Mouse (Mus musculus) hindbrain, embryonic 16.5 days (tissue): ENCODE data around the gene Ggps1. TPM values are rescaled to one million over a fixed set of nuclear protein-coding genes. Genes with fewer than 3 reads are reported as not detected.
A peak's percentile ranks its signal among the peaks of the same experiment; 100 is the strongest.

Experiments used
- ATAC-seq: fragments of 200-750 bp; cut with Nextera tagmentation; 2 replicates; pipeline ENCODE4 v1.8.0; 2017; ENCODE audit warnings: moderate TSS enrichment, moderate library complexity
- H3K27ac ChIP-seq: fragments of 300-500 bp; sonication (generic); 2 replicates; pipeline ENCODE4 v1.5.1; 2014; ENCODE audit warnings: low read depth, mild to moderate bottlenecking, control low read depth, low read length, moderate library complexity
- H3K27me3 ChIP-seq: fragments of 300-500 bp; sonication (generic); replicated peaks from 2 replicates; pipeline ENCODE4 v1.6.1; 2014; ENCODE audit warnings: low read length; ENCODE audit not compliant: control insufficient read depth, insufficient read depth
- H3K36me3 ChIP-seq: fragments of 300-500 bp; sonication (generic); 2 replicates; pipeline ENCODE4 v1.6.1; 2014; ENCODE audit warnings: mild to moderate bottlenecking, low read length, moderate library complexity, mixed read lengths; ENCODE audit not compliant: control insufficient read depth, insufficient read depth
- H3K4me1 ChIP-seq: fragments of 300-500 bp; sonication (generic); 2 replicates; pipeline ENCODE4 v1.6.1; 2014; ENCODE audit warnings: low read depth, low read length; ENCODE audit not compliant: control insufficient read depth, insufficient read depth
- H3K4me2 ChIP-seq: fragments of 300-500 bp; sonication (generic); 2 replicates; pipeline ENCODE4 v1.6.1; 2014; ENCODE audit warnings: mild to moderate bottlenecking, low read length, control low read depth, moderate library complexity
- H3K4me3 ChIP-seq: fragments of 300-500 bp; sonication (generic); 2 replicates; pipeline ENCODE4 v1.5.1; 2014; ENCODE audit warnings: mild to moderate bottlenecking, low read length, control low read depth, moderate library complexity
- H3K9ac ChIP-seq: fragments of 300-500 bp; sonication (generic); 2 replicates; pipeline ENCODE4 v1.6.1; 2014; ENCODE audit warnings: low read depth, mild to moderate bottlenecking, control low read depth, low read length, moderate library complexity
- H3K9me3 ChIP-seq: fragments of 300-500 bp; sonication (generic); 2 replicates; pipeline ENCODE4 v1.6.1; 2014; ENCODE audit warnings: mild to moderate bottlenecking, low read length, moderate library complexity; ENCODE audit not compliant: control insufficient read depth
- WGBS: fragments of 180-500 bp; shearing (Covaris S2); extraction: QIAGEN DNeasy Blood & Tissue Kit; methylation state at CpG from one replicate; pipeline ENCODE4 v1.1.7; 2014; 5-methylcytosine and 5-hydroxymethylcytosine counted together
- polyA plus RNA-seq: library from polyadenylated mRNA; unstranded; fragments of >200 nt; fragmentation: Nextera tagmentation; extraction: Ambion mirVana; gene quantifications from 2 replicates; pipeline ENCODE4 v1.2.1, GENCODE M21; 2015

The Ggps1 gene
- polyA plus RNA-seq, 1 experiment from 2014 or later, result 73.7 TPM

DNA sequence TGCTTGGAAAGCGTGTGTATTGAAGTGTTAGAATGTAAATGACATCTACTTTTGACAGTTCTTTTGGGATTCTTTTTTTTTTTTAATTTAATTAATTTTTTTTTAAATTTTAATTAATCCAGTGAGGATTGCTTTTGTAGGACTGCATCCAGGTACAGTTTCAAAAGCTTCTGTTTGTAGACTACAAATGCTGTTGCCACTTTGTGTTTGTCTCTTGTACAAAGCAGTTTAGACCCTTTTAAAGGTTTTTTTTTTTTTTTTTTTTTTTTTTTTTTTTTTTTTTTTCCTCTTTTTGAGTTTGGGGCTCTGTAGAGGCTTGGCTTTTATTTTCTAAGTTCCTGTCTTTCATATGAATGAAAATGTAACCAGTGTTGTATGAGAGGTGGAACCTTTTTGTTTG is 2.4 kb upstream of the Ggps1 start:
- WGBS, result 67% methylated on average over 1 of the region's 1 CpGs
- H3K27ac ChIP-seq, result no peak overlapping the region
- H3K9me3 ChIP-seq, result no peaks in the 10 kb centered on the region
- no peaks in the 10 kb centered on the region for H3K36me3 ChIP-seq
- no peak overlapping the region for H3K4me3 ChIP-seq
- no peak overlapping the region for H3K4me2 ChIP-seq
- no peak overlapping the region for H3K9ac ChIP-seq
- no peaks in the 10 kb centered on the region for H3K27me3 ChIP-seq
- no peak for ATAC-seq
- H3K4me1 ChIP-seq, result peaks cover 28% of the 10 kb centered on the region

DNA sequence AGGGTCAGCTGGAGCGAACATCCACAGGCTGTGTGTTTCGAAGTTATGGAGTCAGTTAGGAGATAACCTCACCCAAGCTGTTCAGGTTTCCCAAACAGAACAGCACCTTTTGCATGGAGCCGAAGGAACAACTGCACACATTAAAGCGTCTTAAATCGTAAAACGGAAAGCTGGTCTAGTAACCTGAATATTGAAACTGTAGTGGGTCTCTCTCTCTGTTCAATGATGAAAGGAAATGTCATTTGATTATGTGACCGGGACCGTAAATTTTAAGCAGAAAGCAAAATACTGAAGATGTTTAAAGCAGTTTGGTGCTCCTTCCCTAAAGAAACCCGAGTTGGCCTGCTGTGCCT is 1.7 kb upstream of the Ggps1 start:
- H3K4me2 ChIP-seq, result peak overlapping the region; percentile 74
- no peaks in the 10 kb centered on the region for H3K36me3 ChIP-seq
- H3K4me3 ChIP-seq, result peak overlapping the region; percentile 99
- H3K4me1 ChIP-seq, result peaks cover 29% of the 10 kb centered on the region
- H3K9me3 ChIP-seq, result no peaks in the 10 kb centered on the region
- peak overlapping the region; percentile 98 for H3K9ac ChIP-seq
- H3K27me3 ChIP-seq, result no peaks in the 10 kb centered on the region
- peak overlapping the region; percentile 93; the same call in 1 of the 2 replicates for H3K27ac ChIP-seq
- no peak for ATAC-seq
- 20% methylated on average over 9 of the region's 9 CpGs for WGBS

DNA sequence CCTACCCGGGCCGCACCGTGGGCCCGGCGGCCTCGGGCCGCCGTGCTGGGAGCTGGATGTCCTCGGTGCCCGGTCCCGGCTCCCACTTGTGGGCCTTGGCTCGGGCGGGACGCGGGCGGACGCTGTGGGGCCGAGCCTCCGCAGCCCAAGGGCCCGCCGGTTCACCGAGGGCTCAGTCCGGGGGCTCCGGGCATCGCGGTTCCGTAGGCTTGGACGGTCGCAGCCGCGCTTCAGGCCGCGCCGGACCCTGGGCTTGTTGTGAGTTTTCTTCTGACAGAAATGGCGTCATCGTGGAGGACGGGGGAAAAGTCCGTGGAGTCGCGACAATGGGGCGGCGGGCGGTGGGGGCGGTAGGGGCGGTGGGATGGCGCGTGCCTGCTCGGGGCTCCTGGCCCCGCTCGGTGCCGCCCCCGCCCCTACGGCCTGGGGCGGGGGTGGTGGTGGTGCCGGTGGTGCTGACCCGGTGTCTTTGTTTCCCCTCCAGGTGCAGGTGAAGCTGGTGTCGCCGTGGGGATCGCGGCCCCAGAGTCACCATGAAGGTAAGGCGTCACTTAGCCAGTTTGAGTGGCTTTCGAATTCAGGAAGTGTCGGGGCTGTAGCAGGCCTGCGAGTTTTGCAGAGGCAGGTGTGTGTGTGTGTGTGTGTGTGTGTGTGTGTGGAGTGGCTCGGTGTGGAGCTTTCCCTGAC is 1.2 kb upstream of the Ggps1 start:
- Histone ChIP-seq H3K4me3 (peak overlapping the region; percentile 99), H3K9ac (peak overlapping the region; percentile 98), H3K4me2 (peak overlapping the region; percentile 74), H3K36me3 (no peaks in the 10 kb centered on the region), H3K27me3 (no peaks in the 10 kb centered on the region), H3K9me3 (no peaks in the 10 kb centered on the region), H3K27ac (peak overlapping the region; percentile 93), H3K4me1 (peaks cover 29% of the 10 kb centered on the region)
- WGBS, result under 1% methylated on average over 49 of the region's 65 CpGs
- ATAC-seq, result 0 out of 2 replicates have a peak, but pooled peaks have one; percentile 1

DNA sequence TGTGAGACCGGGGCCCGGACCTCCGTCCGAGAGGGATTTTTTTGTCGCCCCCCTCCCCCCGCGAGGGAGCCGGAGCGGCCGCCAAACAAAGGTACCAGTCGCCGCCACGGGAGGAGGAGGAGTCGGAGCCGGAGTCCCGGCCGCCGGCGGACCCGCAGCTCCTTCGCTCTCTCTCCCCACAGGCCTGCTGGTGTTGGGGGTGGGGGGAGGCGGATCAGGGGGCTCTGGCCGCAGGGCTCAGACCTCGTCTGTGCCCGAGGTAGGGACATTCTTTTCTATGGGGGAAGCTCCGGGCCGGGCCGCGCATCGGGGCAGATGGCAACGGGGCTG is 619 bp upstream of the Ggps1 start:
- no peaks in the 10 kb centered on the region for H3K36me3 ChIP-seq
- ATAC-seq, result peak; percentile 31
- H3K27ac ChIP-seq, result peak overlapping the region; percentile 93
- peaks cover 29% of the 10 kb centered on the region for H3K4me1 ChIP-seq
- H3K9me3 ChIP-seq, result no peaks in the 10 kb centered on the region
- peak overlapping the region; percentile 99 for H3K4me3 ChIP-seq
- peak overlapping the region; percentile 98 for H3K9ac ChIP-seq
- H3K27me3 ChIP-seq, result no peaks in the 10 kb centered on the region
- peak overlapping the region; percentile 74; the same call in 1 of the 2 replicates for H3K4me2 ChIP-seq
- 0% methylated on average over 18 of the region's 31 CpGs for WGBS

DNA sequence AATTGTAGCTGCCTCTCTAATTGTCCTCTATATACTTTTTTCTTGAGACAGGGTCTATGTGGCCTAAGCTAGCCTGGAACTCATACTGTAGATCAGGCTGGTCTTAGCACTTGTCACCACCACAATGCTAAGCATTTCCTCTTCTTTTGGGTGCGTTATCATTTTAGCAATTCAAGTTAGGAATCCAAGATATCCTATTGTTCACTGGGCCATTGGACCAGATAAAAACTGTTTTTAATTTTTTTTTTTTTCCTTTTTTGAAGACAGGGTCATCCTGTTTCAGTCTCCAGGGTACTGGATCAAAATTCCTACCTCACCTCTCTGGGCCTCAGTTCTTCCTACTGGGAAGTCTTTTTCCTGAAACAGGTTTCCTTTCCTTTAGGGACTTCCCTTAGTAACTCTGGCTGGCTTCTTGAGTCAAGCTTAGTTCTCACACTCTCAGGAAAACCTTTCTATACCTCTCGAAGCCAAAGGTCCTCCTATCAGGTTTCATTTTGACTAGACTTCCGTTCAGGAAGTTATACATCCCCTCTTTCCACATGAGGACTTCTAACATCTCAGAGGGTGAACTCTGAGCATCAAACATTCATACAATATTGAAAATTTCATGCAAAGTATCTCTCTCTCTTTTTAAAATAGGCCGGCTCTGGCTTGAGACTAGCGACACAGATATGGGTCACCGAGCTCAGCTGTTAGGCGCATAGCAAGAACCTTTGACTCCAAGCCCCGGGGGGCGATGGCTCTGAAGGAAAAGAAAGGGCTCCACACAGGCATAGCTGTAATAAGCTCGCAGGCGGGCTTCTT is 877 bp downstream of the Ggps1 start:
- Histone ChIP-seq H3K9me3 (no peaks in the 10 kb centered on the region), H3K36me3 (no peaks in the 10 kb centered on the region), H3K9ac (peak overlapping the region; percentile 82), H3K4me2 (peak overlapping the region; percentile 67), H3K4me3 (peak overlapping the region; percentile 76), H3K4me1 (peaks cover 24% of the 10 kb centered on the region), H3K27me3 (no peaks in the 10 kb centered on the region), H3K27ac (peak overlapping the region; percentile 93)
- no peak for ATAC-seq
- WGBS, result 7% methylated on average over 11 of the region's 11 CpGs

DNA sequence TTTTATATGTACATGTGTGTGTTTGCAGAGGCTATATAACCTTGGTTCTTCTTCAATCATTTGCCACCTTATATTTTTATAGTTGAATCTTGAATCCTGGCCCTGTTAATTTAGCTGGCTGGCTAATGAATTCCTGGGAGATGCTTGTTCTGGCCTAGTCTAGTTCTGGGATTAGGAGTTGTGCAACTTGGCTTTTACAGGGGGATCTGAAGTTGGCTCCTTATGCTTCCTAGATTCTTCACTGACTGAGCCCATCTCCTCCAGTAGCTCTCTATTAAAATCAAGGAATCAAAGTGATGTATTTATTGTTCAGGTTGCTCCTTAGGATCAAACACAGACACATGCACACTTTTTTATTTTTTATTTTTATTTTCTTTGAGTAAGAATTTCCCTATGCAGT is 3.7 kb downstream of the Ggps1 start:
- ATAC-seq, result no peak
- Histone ChIP-seq H3K27me3 (no peaks in the 10 kb centered on the region), H3K27ac (no peak overlapping the region), H3K9me3 (no peaks in the 10 kb centered on the region), H3K36me3 (peaks cover 6% of the 10 kb centered on the region; the same call in 1 of the 2 replicates), H3K4me3 (no peak overlapping the region), H3K4me2 (no peak overlapping the region), H3K4me1 (peaks cover 14% of the 10 kb centered on the region), H3K9ac (no peak overlapping the region)

DNA sequence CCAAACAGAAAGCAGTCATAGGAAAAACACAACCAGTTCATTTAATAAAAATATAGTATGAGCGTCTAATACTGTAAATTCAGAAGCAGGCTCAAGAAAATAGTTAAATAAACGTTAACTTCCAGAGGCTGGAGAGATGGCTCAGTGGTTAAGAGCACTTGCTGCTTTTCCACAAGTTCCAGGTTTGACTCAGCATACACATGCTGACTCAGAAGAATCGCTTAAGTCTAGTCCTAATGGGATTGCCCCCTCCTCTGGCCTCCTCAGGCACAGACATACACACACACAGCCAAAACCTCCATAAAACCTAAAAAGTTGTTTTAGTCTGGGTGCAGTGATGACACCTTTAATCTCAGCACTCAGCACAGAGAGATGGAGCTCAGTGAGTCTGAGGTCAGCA is 6.5 kb downstream of the Ggps1 start:
- H3K4me3 ChIP-seq, result no peak overlapping the region
- peaks cover 17% of the 10 kb centered on the region for H3K36me3 ChIP-seq

DNA sequence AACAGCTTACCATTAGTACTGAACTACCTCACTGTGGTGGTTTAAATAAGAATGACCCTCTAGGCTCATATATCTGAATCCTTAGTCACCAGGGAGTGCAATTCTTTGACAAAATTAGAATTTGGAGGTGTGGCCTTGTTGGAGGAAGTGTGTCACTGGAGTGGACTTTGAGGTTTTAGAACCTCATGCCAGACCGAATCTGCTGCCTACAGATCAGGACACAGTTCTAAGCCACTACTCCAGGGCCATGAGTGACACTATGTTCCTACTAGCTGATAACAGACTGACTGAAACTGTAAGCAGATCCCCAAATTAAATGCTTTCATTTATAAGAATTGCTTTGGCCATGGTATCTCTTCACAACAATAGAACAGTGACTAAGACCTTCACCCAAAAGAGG is 13.4 kb downstream of the Ggps1 start:
- Histone ChIP-seq H3K36me3 (peaks cover 30% of the 10 kb centered on the region), H3K9ac (no peak overlapping the region), H3K9me3 (no peaks in the 10 kb centered on the region), H3K4me1 (no peaks in the 10 kb centered on the region), H3K4me2 (no peak overlapping the region), H3K27ac (no peak overlapping the region), H3K4me3 (no peak overlapping the region), H3K27me3 (no peaks in the 10 kb centered on the region)
- 100% methylated on average over 1 of the region's 1 CpGs for WGBS
- ATAC-seq, result no peak

More for the DNA sequence above, 6.5 kb downstream of the Ggps1 start:
- no peaks in the 10 kb centered on the region for H3K27me3 ChIP-seq
- H3K4me1 ChIP-seq, result peaks cover 8% of the 10 kb centered on the region
- 98% methylated on average over 3 of the region's 3 CpGs for WGBS
- no peak overlapping the region for H3K4me2 ChIP-seq
- ATAC-seq, result no peak
- H3K27ac ChIP-seq, result no peak overlapping the region
- no peaks in the 10 kb centered on the region for H3K9me3 ChIP-seq
- no peak overlapping the region for H3K9ac ChIP-seq

DNA sequence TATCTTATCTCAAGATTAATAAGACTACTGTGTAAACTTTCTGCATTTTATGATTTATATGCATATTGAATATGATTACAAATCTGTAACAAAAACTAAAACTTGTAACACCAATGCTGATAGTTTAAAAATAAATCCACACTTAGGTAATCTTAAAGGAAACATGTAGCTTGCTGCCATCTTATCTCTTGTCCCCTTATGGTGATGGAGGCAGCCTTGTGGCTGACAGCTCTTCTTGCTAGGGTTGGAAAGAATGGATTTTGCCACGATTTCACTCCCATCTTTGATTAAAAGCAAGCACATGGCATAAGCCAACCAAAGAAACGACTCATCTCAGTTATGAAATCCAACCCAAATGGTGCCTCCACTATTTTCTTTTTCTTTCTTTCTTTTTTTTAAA is 18.8 kb downstream of the Ggps1 start:
- Histone ChIP-seq H3K4me1 (peaks cover 6% of the 10 kb centered on the region), H3K9me3 (no peaks in the 10 kb centered on the region), H3K27me3 (no peaks in the 10 kb centered on the region), H3K9ac (no peak overlapping the region), H3K27ac (no peak overlapping the region), H3K4me3 (no peak overlapping the region), H3K36me3 (peaks cover 11% of the 10 kb centered on the region), H3K4me2 (no peak overlapping the region)
- WGBS, result 86% methylated on average over 2 of the region's 2 CpGs
- no peak for ATAC-seq
